ENCODE assay signal across 12 mouse cellular contexts in genomic region chr13:114848945-114849344, GRCm38 (mm10).
"Had no signal": no experiment of that assay in that cellular context is flagged by ENCODE, and none has a peak within 500 bp of the region (broad histone marks: within the 10 kb centered on the region; RNA-seq: fewer than 3 reads in every experiment).

No protein-coding gene starts in this region.

- H3K27ac ChIP-seq: kidney, postnatal 0 days; limb, embryonic 12.5 days; liver, embryonic 13.5 days; lung, embryonic 15.5 days; midbrain, embryonic 12.5 days had no signal

- H3K27me3 ChIP-seq: limb, embryonic 12.5 days; liver, embryonic 13.5 days; lung, embryonic 15.5 days; midbrain, embryonic 12.5 days had no signal

- H3K36me3 ChIP-seq: limb, embryonic 12.5 days; liver, embryonic 13.5 days; midbrain, embryonic 12.5 days had no signal

- DNase-seq: kidney, adult 9 months; kidney, postnatal 36 days; layer of hippocampus, adult 9-11 months; liver; liver, embryonic 13.5 days; liver, postnatal 0 days; spleen, adult 18-20 months had no signal

- H3K9me3 ChIP-seq: limb, embryonic 12.5 days; liver, embryonic 13.5 days; lung, embryonic 15.5 days; midbrain, embryonic 12.5 days had no signal

- H3K4me3 ChIP-seq: limb, embryonic 12.5 days; liver, embryonic 13.5 days; lung, embryonic 15.5 days; midbrain, embryonic 12.5 days had no signal

- H3K4me1 ChIP-seq: limb, embryonic 12.5 days; liver, embryonic 13.5 days; lung, embryonic 15.5 days; midbrain, embryonic 12.5 days had no signal

- H3K4me2 ChIP-seq: limb, embryonic 12.5 days; liver, embryonic 13.5 days; lung, embryonic 15.5 days; midbrain, embryonic 12.5 days had no signal

- H3K9ac ChIP-seq: limb, embryonic 12.5 days; liver, embryonic 13.5 days; liver, postnatal 0 days; lung, embryonic 15.5 days; midbrain, embryonic 12.5 days had no signal

- ATAC-seq: liver, postnatal 0 days; midbrain, embryonic 16.5 days had no signal
